Mouse (Mus musculus) right cerebral cortex, postnatal 4 days (tissue): ENCODE measurements around the gene Paip2b.
"Not testable (repeated sequence)": the region's sequence is repeated elsewhere in the genome, so short reads cannot be mapped to it uniquely, and the experiment has no call there.

ENCODE experiments used
- DNase-seq: peaks from one replicate; pipeline ENCODE4 v3.0.0-alpha.2; 2022

The Paip2b gene

DNA sequence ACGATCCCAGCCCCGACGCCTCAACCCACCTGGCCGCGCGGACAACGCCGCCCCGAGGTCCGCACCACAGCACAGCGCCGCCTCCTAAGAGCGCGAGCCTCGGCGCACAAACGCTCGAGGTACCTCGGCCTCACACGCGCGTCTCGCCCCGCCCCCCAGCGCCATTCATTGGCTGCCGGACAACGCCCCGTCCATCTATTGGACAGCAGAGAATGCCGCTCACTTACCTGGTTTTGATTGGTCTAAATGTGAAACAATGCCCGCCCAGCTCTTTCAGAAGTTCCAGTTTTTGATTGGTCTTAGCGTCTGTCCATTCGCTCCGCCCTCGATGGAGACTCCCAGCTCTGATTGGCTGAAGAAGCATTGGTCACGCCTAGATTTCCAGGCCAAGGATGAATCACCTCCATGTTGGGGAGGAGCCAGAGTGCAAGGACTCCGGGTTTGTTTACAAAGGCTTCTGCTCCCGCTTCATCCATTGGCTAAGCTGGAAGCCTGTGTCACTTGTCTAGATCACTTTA, at the start of gene Paip2b:
Gene Paip2b (minus strand): TSS at position 136 of the 518 bp plus-strand sequence.
- peak; percentile 99 for DNase-seq

DNA sequence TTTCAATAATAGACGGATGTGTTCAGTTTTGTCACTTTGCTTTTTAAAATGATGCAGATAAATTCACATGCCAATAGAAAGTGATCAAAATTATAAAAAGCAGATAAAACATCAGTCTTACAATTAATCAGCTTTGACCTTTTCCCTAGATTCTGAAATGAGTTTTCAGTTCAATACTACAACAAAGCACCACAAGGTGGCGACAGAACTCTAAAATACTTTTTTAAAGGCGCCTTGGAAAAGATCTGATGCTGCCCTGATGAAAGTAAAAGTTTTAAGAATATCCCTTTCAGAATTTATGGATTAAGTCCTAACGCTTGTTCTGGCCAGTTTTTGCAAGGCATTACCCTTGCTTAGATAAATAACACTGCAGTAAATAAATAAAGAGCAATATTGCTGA, 48.3 kb upstream of the Paip2b start:
- DNase-seq, result peak; percentile 73

DNA sequence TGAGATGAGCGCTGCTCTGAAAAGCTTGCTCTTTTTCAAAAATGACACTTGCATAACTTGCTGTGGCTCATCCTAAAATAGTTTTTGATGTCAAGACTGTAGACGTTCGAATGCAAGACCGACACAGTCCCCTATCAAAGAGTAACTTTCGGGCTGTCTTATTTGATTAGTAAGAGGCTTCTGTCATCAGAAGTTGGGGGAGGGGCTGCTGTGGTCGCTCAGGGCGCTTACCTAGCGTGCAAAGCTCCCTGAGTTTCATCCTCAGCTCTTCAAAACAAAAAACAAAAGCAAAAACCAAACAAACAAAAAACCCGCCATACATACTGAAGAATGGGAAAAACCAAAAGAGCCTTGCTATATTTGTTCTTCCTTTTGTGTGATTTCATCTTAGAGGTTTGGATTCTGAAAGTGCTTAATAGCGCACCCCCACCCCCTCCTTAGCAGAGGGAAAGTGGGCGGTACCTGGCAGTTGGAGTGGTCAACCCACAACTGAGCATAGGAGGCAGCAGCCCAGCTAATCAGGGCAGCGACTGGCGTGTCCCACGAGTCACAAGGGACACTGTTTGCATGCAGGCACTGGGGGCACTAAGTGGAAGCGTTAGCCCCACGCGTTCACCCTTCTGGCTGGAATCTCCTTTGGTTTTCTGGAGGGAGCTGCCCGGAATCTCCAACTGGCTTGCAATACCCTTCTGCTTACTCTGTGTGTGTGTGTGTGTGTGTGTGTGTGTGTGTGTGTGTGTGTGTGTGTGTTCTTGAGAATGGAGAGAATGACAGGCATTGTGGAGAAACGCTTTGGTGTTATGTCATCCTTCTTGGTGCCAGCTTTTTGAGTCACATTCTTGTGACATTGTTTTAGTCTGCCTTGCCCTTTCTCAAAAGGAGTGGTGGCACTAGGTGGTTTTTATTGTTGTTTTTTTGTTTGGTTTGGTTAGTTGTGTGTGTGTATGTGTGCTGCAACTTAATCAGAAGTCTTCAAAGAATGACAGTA, 36.4 kb upstream of the Paip2b start:
- DNase-seq, result peak; percentile 17

DNA sequence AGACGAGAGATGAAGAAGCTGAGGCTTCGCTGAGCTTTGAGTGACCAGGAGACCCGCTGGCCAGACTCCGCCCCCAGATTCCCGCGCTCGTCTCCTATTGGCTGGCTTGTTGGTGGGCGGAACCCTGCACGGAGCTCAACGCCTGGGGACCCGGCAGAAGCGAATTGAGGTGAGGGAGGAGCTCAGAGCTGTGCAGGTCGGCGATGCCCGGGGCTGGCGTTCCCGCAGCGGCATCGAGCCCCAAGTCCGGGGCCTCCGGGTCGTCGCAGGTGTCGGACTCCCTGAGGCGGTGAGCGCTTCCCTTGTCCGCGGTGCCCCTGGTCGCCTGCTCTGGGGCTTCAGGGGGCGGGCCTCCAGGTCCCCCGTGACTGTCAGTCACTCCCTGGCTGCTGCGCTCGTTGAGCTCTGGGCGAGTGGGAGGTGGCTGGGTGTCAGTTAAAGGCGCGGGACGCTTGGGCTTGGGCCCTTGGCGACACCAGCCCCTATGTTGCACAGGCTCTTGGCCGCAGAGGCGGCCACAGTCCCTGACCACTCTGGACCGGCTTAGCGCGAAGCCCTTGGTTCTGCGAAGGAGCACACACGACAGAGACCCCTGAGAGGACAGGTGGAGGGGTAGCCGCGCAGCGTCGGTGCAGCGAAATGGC, 35.5 kb upstream of the Paip2b start, which contains the start of gene Zfp638:
Gene Zfp638 (plus strand): TSS at position 156 of the 644 bp plus-strand sequence.
- DNase-seq, result peak; percentile 87

DNA sequence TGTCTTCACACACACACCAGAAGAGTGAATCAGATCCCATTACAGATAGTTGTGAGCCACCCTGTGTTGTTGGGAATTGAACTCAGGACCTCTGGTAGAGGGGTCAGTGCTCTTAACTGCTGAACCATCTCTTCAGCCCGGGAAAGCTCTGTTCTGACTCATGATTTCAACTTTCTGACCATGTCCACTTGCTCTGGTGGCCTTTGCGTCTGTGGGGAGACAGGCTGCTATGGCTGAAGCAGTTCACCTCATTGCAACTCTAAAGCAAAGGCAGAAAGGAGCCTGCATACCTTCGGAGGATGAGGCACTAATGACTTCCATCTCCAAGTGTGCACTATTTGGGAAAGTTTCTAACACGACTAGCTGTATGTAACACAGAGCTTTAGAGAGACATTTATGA, 34.9 kb upstream of the Paip2b start:
- no peak for DNase-seq

DNA sequence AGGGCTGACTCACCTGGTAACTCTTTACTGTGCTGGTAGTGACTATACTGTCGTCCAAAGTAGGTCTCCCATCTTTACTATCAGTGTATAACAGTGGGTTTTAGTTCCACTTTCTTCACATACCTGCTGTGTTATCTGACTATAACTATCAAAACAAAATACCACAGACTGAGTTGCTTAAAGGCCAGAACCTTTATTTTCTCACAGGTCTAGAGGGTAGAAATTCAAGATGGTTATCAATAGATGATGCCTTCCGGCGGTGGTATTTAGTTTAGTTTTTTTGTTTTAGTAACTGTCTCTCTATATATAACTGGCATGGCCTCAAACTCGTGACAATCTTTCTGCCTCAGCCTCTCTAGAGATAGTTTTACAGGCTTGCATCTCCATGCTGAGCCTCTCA, 32.0 kb upstream of the Paip2b start:
- no peak for DNase-seq

DNA sequence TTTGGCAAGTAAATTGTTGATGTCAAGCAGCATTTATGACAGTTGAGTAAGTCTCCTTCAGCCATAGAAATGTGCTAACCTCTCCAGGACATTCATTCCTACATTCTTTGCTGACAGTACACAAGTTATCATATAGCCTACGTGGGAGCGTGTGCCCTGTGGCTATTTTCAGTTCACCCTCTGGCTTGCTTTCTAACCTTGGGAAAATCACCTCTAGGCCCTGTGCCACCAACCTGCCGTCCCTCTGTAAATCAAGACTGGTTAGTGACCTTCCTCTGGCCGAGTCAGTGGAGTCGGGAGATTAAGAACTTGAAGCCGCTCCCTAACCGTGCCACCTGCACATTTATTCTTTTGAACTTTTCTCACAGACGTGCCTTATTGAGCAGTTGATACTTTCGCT, 28.5 kb upstream of the Paip2b start:
- no peak for DNase-seq

DNA sequence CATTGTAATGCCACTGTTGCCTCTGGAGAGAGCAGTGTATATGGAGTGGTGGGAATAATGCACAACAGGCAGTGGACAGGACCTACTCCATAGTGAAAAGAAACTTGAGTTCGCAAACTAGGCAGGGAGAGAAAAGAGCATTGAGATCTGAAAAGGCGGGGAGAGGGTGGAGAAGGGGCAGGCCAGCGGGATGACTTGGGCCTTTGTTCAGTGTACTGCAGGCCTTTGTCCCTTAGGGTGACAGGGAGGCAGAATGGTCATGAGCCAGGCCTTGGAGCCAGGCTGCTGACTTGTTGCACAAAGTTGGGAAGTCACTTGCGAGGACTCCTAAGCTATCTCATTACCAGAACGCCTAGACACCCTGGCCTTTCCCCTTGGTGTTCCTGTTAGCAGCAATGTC, 25.9 kb upstream of the Paip2b start:
- DNase-seq, result no peak

DNA sequence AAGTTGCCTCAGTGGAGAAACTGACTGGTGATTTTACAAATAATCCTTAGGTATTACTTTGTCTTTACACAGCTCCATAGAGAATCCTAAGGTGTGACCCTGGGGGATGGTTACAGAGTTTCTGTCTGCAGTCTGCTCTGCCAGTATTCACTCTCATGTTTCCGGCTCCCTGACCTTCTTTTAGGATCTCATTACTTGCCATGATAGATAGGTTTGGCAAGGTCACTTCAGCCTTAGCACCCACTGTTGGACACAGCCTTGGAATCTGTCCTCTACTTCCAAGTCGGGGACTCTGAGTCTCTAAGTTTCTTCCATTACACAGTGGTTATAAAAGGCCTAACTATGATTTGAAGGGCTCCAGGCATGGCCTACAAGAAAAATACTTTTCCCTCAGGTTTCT, 17.9 kb upstream of the Paip2b start:
- DNase-seq, result no peak

DNA sequence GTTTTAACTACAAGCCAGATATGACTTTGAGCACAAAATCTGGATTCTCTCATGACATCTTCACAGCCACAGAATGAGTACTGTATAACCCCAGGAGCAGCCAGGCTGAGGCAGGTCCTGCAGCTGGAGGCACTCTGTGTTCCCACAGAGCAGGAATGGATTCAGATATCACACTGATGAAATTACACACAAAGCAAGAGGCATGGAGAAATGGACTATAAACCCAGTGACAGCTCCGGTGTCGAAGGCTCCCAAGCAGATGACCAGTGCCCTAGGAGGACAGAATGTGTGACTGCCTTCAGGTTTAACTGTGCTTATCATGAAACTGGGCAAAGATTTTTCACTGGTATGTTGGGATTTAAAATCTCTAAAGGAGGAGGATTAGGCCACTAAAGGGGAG, 14.6 kb upstream of the Paip2b start:
- no peak for DNase-seq

DNA sequence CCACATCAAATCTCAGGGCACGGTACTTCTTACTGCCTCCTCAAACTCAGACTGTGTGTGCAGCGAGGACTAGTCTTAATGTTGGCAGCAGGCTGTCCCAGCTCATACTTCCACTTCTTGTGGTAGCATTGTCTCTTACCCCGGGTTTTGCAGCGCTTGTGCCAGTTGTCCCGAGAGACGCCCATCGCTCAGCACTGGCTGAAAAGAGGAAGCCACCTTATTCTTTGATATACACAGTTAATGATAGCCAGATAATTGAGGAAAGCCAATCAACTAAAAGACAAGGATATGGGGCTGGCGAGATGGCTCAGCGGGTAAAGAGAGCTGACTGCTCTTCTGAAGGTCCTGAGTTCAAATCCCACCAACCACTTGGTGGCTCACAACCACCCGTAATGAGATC, 13.4 kb upstream of the Paip2b start:
- DNase-seq, result no peak

DNA sequence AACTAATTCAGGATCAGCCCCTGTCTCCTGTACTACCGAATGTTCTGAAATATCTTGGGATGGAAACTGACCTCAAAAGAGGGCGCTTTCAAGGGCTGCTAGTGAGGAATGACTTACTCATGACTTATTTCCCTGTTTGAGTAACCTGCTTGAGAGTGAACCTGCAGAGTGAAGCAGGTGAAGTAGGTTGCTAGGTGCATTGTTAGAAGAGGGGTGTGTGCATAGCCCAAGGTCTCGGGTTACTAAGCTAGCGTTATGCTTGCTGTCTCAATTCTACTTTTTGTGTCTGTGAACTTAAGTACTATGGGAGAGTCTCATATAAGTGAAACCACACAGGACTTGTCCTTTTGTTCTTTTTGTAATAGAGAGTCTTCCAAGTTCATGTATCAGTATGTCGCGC, 8.5 kb upstream of the Paip2b start:
- no peak for DNase-seq

DNA sequence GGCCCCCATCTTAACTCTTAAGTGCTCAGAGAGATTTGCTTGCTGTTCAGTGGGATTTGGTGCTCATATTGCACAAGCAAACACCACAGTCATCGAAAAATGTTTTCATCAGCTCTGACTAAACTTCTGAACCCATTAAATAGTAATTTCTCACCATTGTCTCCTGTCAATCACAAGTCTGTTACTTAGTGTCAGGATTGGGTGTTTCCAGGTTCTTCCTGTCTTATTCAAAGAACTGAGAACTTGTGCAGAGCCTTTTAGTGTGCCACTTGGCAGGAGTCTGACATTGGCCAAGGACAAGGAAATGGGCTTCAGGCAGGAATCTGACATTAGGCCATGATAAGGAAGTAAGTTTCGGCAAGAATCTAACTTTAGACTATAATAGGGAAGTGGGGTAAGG, 6.5 kb upstream of the Paip2b start:
- DNase-seq, result no peak

DNA sequence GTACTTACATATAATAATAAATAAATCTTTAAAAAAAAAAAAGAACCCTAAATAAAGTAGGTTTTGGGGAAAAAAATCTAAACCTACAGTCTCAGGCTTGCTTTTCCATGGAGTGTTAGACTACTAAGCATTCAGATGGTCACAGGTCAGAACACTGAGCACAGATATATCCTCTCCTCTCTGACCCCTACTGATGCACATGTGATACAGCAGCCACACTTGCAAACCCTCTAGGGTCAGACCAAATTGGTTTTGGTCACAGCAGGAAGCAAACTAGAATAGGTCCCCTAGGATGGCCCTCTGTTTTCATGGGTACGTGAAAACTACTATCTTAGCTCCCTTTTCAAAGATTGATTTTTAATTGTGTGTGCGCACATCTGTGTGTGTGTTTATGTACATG, 5.3 kb upstream of the Paip2b start:
- DNase-seq, result no peak

DNA sequence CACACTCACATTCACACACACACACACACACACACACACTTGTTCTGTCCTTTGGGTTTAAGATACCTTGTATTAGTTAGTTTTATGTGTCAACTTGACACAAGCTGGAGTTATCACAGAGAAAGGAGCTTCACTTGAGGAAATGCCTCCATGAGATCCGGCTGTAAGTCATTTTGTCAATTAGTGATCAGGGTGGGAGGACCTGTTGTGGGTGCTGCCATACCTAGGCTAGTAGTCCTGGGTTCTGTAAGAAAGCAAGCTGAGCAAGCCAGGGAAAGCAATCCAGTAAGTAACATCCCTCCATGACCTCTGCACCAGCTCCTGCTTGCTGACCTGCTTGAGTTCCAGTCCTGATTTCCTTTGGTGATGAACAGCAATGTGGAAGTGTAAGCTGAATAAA, 852 bp upstream of the Paip2b start:
- DNase-seq, result not testable (repeated sequence)

DNA sequence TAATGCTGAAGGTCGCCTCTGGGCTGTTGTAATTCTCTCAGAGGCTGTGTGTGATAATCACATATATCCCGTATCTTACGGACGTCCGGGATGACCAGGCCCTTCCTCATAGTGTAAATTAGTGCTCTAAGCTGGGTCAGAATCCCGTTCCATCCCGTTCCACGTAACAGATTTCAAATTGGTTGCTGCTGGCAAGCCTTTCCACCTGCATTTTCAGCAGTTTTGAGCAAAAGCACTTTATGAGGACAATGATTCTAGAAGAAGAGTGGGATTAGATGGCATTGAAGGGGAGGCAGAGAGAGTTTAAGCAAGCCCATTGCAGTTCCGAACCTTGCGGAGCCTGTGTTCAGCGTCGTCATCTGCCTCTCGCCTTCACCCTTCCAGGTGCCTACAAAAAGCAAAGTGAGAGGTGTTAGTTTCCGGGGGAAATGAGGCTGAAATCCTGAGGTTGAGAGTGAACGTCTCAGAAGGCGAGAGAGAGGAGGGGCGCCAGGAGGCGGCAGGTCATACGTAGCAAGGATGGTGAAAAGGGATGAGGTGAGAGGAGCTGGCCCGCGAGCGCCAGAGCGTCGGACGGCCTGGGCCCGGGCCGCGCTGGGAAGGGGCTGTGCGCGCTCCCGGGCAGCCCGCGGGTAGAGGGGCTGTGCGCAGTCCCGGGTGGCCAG, 468 bp downstream of the Paip2b start:
- DNase-seq, result no peak

DNA sequence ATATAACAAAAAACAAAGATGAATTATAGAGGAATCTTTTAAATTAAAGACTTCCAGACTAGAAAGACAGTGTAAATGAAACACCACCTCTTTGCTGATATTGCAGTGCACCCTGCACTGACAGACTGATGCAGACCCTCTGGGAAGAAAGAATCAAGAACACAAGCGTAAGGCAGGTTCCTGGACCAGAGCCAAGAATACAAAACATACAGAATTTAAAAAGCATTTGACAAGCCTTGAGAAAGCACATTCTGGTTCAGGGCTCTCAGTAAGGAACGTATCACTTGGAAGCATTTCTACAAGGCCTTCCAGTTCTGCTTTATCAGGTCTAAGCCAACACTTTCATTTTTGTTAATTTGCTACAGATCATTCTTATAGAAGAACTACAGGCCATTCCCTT, 9.7 kb downstream of the Paip2b start:
- no peak for DNase-seq

DNA sequence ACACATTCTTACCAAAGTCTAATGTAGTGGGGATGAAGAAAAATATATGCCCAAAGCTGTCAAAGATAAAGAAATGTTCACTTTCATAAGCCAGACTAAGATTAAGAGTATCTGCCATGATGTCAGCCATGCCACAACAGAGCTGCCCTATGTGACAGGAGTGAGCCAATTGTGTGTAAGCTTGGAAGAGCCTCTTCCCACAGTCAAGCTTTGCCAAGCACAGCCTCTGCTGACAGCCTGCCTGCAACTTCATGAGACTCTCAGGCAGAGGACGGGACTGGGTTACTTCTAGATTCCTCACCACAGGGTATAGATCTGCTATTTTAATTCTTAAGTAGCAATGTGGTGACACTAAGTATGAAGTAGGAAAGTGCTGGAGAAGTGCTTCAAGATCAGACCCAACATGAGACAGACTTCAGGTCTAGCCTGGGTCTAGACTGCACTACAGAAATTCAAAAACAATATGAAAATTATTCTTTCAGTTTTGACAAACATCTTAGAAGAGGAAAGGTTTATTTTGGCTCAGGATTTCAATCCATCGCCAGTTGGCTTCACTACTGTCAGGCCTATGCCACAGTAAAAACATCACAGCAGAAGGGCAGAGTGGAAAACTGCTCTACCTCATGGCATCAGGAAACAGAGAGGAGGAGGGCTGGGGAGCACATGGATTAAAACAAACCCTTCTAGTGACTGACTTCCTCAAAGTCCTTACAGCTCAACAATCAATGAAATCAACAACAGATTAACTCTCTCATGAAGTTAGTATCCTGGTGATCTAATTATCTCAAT, 10.6 kb downstream of the Paip2b start:
- DNase-seq, result no peak

DNA sequence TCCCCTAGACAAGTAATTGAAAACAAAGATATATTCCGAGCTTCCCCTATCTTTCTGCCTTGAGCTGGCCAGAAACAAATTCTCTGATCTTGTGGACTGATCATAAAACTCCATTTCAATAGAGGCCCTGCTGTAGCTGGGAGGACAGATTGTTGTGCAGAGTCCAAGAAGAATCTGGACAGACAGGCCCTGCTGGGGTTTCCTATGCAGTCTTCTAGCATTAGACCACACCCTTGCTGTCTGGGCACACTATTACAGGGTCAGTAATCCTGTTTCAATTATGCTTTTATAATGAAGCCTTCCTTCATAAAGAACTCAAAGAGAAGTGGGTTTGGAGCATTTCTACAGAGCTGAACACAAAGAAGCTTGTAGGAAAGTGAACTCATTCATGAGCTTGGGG, 12.5 kb downstream of the Paip2b start:
- no peak for DNase-seq

DNA sequence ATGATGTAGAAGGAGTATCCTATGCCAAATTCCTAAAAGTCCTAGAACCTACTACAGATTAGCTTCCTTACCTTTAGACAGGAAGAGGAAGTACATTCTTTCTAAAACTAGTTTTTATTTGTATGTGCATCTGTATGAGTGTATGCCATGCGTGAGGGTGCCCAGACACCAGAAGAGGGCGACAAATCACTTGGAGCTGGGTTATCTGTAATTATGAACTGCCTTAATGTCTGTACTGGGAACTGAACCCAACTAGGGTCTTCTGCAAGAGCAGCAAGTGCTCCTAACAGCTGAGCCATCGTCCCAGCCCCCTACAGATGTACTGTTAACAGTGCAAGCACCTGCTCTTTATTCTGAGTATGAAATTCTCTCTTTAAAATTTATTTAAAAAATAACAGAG, 15.7 kb downstream of the Paip2b start:
- no peak for DNase-seq

DNA sequence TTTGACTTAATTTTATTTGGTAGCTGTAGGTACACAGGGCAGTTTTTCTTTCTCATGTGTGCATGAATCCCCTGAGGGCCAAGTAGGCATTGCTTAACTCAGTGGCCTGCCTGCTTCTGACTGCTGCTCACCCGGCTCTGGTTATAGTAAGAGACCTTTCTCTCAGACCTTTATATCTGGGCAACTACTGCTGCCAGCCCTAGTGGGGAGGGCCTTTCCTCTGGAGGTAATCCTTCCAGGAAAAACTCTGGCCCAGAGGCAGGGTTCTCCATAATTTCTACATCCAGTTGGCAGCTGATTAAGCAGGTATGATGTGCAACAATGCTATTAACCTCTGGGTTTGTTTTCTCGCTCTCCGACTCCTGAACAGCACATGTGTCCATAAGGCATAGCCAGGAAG, 28.7 kb downstream of the Paip2b start:
- no peak for DNase-seq

DNA sequence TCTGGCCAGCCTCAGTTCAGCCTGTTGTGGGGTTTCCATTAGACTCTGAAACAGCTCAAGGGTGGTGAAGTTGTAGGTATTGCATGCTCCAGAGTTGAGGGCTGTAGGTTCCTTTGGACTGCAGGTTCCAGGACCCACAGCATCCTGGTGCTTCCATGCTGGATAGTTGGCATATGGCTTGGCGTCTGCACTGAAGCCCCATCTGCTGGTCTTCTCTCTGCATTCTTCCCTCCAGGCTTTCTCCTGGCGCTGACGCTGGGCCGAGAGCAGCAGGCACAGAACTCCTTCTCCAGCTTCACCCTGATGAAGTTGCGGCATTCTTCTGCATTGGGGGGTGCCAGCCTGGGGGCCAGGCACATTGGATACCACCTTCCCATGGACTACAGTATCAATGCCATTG, 29.5 kb downstream of the Paip2b start:
- DNase-seq, result no peak

DNA sequence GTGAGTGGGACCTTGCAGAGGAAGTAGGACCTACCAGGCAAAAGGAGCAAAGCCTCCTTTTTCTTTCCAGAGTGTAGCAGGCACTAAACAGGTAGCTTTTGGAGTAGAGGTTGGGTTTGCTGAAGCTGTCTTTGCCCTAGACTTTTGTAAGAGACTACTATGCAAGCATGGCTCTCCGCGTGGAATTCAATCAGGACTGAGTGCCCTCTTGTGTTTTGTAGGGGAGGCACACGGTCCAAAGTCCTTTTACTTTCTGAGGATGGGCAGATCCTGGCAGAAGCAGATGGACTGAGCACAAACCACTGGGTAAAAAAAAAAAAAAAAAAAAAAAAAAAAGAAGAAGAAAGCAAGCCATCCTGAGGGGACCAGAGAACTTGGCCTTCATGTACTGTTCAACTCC, 34.9 kb downstream of the Paip2b start:
- no peak for DNase-seq
